Mouse (Mus musculus): Measurements from ENCODE around the gene Hspb8. TPM values are rescaled to one million over a fixed set of nuclear protein-coding genes. Genes with fewer than 3 reads are reported as not detected.

Gene Hspb8
- 5.7 and 6.6 TPM in 2 replicates for polyA plus RNA-seq (2015; fragmentation: Nextera tagmentation; extraction: Ambion mirVana)

DNA sequence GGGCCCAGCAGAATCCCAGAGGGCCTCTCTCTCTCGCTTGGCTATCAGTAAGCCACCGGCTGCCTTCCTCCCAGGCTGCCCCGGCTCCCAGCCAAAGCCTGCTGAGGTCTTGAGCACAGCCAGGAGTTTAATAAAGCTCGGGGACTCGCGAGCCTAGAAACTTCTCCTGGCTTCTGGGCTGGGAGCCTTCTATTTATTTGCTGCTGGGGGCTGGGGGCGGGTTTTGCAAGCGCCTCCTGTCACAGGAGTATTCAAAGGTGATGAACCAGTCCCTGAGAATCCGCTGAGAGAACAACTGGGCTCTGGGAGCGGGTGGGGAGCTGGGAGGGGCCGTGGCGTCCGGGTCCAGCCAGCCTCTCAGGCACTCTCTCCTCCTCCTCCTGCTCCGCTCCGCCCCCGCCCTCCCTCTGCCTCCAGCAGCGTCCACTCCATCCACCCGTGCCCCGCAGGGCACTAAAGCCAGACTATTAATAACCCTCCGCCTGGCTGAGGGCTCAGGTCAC, at the start of gene Hspb8:
Hspb8 (minus strand) TSS at position 166 of the 503 bp plus-strand sequence.
- Histone ChIP-seq H3K4me2 (replicated peaks; ENCODE audit: low read depth, low read length) (peak within 1 kb of the TSS; percentile 70), H3K9me3 (ENCODE audit: low read length) (no peaks in the 10 kb centered on the region), H3K27ac (ENCODE audit: low read length) (0 out of 2 replicates have a peak within 1 kb of the TSS, but pooled peaks have one; percentile 44), H3K27me3 (ENCODE audit: insufficient read depth, low read length) (peaks cover 3% of the 10 kb centered on the region; the same call in 1 of the 2 replicates), H3K4me3 (ENCODE audit: low read length) (peak within 1 kb of the TSS; percentile 45), H3K4me1 (ENCODE audit: insufficient read depth, low read length) (peaks cover 16% of the 10 kb centered on the region), H3K36me3 (ENCODE audit: insufficient read depth, low read length) (no peaks in the 10 kb centered on the region), H3K9ac (replicated peaks; ENCODE audit: low read length) (peak within 1 kb of the TSS; percentile 59)
- WGBS, result 0% methylated on average over 17 of the region's 20 CpGs
- peak; percentile 92 for ATAC-seq (ENCODE audit: low FRiP score, low TSS enrichment)

DNA sequence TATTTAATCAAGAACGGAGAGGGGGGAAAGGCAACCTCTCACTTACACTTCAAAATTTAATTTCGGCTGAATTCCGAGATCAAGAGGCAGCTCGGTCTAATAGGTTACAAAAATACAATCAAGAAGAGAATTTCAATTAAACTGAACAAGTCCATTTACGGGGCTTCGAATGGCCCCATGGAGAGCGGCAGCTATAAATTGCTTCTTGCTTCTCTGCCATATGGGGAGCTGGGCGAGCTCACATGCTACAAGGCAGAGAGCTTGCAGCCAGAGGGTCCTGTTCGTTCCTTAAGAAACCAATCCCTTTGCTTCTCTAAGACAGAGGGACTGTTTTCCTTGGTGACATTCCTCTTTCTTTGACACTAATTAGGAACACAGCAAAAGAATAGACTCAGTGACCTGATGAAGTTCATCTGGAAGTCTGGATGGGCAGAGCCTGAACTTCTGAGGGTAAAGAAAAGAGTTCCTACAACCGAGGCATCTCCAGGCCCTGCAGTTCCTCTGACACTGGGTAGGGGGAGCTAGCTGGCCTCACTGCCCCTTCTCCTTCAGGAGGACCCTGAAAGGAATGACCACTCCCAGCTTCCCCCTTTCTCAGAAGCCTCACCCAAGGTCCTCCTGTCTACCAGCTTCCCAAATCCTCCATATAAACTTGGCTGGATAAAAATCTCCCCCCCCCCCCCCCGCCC, 38.8 kb upstream of the Hspb8 start:
- Histone ChIP-seq H3K4me3 (ENCODE audit: low read length) (no peak overlapping the region), H3K27me3 (ENCODE audit: insufficient read depth, low read length) (no peaks in the 10 kb centered on the region), H3K27ac (ENCODE audit: low read length) (no peak overlapping the region), H3K36me3 (ENCODE audit: insufficient read depth, low read length) (no peaks in the 10 kb centered on the region), H3K4me2 (replicated peaks; ENCODE audit: low read depth, low read length) (no peak overlapping the region), H3K4me1 (ENCODE audit: insufficient read depth, low read length) (no peaks in the 10 kb centered on the region), H3K9me3 (ENCODE audit: low read length) (peaks cover 7% of the 10 kb centered on the region; the same call in 1 of the 2 replicates), H3K9ac (replicated peaks; ENCODE audit: low read length) (no peak overlapping the region)
- WGBS, result 41% methylated on average over 11 of the region's 11 CpGs
- ATAC-seq (ENCODE audit: low FRiP score, low TSS enrichment), result no peak

DNA sequence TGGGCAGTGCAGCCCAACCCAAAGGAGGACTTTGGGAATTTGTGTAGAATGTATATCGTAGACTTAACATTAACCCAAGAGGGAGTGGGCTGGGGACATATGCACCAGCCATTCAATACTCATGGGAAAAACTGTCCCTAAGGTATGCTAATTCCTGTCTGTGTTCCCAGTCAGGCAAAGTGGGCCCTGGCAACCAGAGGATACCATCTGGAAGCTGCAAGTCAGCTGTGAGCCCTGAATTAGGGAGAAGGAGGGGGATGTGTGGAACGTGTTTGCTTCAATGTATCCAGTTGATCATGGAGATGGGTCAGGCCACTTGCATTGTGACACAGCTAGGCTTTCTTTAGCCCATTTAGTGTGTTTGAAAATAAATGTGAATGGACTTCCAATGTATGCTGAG, 37.3 kb upstream of the Hspb8 start:
- Histone ChIP-seq H3K9ac (replicated peaks; ENCODE audit: low read length) (no peak overlapping the region), H3K36me3 (ENCODE audit: insufficient read depth, low read length) (no peaks in the 10 kb centered on the region), H3K4me3 (ENCODE audit: low read length) (no peak overlapping the region), H3K9me3 (ENCODE audit: low read length) (no peaks in the 10 kb centered on the region), H3K27ac (ENCODE audit: low read length) (no peak overlapping the region), H3K27me3 (ENCODE audit: insufficient read depth, low read length) (no peaks in the 10 kb centered on the region), H3K4me1 (ENCODE audit: insufficient read depth, low read length) (no peaks in the 10 kb centered on the region), H3K4me2 (replicated peaks; ENCODE audit: low read depth, low read length) (no peak overlapping the region)
- WGBS, result 88% methylated on average over 2 of the region's 2 CpGs
- ATAC-seq (ENCODE audit: low FRiP score, low TSS enrichment), result no peak

DNA sequence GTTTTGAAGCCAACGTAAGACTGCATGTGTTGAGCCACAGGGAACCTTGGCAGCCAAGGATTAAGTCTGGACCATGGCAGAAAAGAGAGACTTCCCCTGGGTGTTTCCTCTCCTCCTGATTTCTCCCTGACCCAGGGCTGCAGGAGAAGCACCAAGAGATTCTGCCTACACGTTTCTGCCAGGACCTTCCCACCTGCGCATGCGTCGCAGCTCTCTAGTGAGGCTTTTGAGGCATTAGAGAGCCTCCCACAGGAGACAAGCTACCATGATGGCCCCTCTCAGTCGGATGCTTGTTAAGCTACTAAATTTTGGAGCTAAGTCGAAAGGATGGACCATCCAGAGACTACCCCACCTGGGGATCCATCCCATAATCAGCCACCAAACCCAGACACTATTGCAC, 35.1 kb upstream of the Hspb8 start:
- Histone ChIP-seq H3K36me3 (ENCODE audit: insufficient read depth, low read length) (no peaks in the 10 kb centered on the region), H3K27ac (ENCODE audit: low read length) (no peak overlapping the region), H3K4me2 (replicated peaks; ENCODE audit: low read depth, low read length) (no peak overlapping the region), H3K9ac (replicated peaks; ENCODE audit: low read length) (no peak overlapping the region), H3K4me3 (ENCODE audit: low read length) (no peak overlapping the region), H3K9me3 (ENCODE audit: low read length) (no peaks in the 10 kb centered on the region), H3K4me1 (ENCODE audit: insufficient read depth, low read length) (peaks cover 4% of the 10 kb centered on the region), H3K27me3 (ENCODE audit: insufficient read depth, low read length) (no peaks in the 10 kb centered on the region)
- ATAC-seq (ENCODE audit: low FRiP score, low TSS enrichment), result no peak
- WGBS, result 82% methylated on average over 7 of the region's 7 CpGs

DNA sequence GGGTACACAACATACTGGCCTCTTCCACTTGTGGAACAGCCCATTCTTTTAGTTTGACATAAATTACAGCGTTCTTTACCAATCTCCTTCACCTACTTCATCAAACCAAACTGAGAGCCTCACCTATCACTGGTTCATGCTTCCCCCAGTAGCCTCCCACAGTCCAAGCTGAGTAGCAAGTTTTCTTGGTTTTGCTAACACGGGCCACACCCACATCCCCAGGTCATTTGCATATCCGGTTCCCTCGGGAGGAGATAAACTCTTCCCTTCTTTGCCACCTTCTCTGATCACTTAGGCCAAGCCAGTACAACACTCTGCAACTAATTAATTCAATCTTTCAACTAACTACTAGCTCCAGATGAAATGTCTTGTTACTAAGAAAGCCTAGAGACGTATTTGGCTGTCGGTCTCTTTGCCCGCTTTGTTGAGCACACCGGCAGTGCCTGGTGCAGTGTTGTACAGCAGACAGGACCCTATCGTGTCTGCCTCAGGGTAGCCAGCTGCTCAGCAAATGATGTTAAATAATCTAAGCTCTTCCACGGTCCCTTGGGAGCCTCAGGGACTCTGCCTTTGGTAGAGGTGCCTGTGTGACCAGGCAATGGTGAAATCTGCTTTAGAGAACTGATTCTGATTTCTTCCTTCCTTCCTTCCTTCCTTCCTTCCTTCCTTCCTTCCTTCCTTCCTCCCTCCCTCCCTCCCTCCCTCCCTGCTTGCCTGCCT, 34.3 kb upstream of the Hspb8 start:
- Histone ChIP-seq H3K9ac (replicated peaks; ENCODE audit: low read length) (no peak overlapping the region), H3K27me3 (ENCODE audit: insufficient read depth, low read length) (no peaks in the 10 kb centered on the region), H3K4me1 (ENCODE audit: insufficient read depth, low read length) (peaks cover 4% of the 10 kb centered on the region), H3K4me3 (ENCODE audit: low read length) (peak overlapping the region; percentile 32), H3K27ac (ENCODE audit: low read length) (no peak overlapping the region), H3K36me3 (ENCODE audit: insufficient read depth, low read length) (no peaks in the 10 kb centered on the region), H3K9me3 (ENCODE audit: low read length) (no peaks in the 10 kb centered on the region), H3K4me2 (replicated peaks; ENCODE audit: low read depth, low read length) (peak overlapping the region; percentile 36; the same call in 1 of the 2 replicates)
- 37% methylated on average over 10 of the region's 10 CpGs for WGBS
- no peak for ATAC-seq (ENCODE audit: low FRiP score, low TSS enrichment)

DNA sequence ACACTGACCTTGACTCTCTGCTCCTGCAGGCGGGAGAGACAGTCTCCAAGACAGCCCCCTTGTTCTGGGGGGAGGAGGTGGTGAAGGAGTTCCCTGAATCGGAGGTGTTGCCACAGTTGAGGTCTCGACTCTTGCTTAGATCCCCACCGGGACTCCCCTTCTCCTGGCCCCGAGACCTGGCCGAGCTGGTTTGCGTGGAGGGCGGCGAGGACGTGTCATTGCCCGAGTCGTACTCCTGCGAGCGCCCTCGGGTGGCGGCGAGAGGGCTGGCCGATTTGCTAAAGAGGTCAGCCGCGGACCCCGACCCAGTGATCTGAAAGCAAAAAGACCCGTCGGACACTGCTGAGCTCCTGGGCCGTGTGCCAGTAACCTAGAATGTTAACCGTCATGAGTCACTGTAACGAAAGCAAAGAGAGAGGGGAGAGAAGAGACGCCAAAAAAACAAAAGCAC, 30.8 kb upstream of the Hspb8 start:
- H3K9ac ChIP-seq (replicated peaks; ENCODE audit: low read length), result peak overlapping the region; percentile 58
- 3% methylated on average over 27 of the region's 27 CpGs for WGBS
- peak overlapping the region; percentile 41 for H3K4me3 ChIP-seq (ENCODE audit: low read length)
- peak overlapping the region; percentile 57 for H3K4me2 ChIP-seq (replicated peaks; ENCODE audit: low read depth, low read length)
- ATAC-seq (ENCODE audit: low FRiP score, low TSS enrichment), result 0 out of 2 replicates have a peak, but pooled peaks have one; percentile 83
- H3K9me3 ChIP-seq (ENCODE audit: low read length), result no peaks in the 10 kb centered on the region
- no peaks in the 10 kb centered on the region for H3K27me3 ChIP-seq (ENCODE audit: insufficient read depth, low read length)
- no peaks in the 10 kb centered on the region for H3K36me3 ChIP-seq (ENCODE audit: insufficient read depth, low read length)
- 0 out of 2 replicates have a peak overlapping the region, but pooled peaks have one; percentile 18 for H3K27ac ChIP-seq (ENCODE audit: low read length)
- H3K4me1 ChIP-seq (ENCODE audit: insufficient read depth, low read length), result peaks cover 4% of the 10 kb centered on the region

DNA sequence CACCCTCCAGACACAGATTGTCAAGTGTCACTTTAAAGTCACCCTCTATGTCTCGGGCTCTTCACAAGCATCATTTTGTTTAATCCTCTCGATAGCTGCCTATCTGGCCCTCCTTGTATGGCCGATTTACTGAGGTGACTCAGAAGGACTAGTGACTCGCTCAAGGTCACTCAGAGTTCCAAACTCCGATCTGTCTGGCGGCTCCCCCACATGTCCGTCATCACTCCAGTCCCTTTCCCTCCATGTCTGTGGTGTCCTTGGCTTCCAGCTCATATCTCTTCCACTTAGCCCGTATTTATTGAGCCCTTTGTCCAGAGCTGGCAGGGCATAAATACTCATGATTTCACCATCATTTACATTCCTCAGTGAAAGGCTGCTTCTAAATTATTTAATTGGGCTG, 28.2 kb upstream of the Hspb8 start:
- Histone ChIP-seq H3K4me1 (ENCODE audit: insufficient read depth, low read length) (peaks cover 9% of the 10 kb centered on the region), H3K9ac (replicated peaks; ENCODE audit: low read length) (no peak overlapping the region), H3K36me3 (ENCODE audit: insufficient read depth, low read length) (no peaks in the 10 kb centered on the region), H3K27me3 (ENCODE audit: insufficient read depth, low read length) (no peaks in the 10 kb centered on the region), H3K9me3 (ENCODE audit: low read length) (no peaks in the 10 kb centered on the region), H3K4me2 (replicated peaks; ENCODE audit: low read depth, low read length) (no peak overlapping the region), H3K4me3 (ENCODE audit: low read length) (no peak overlapping the region), H3K27ac (ENCODE audit: low read length) (no peak overlapping the region)
- WGBS, result 73% methylated on average over 8 of the region's 8 CpGs
- no peak for ATAC-seq (ENCODE audit: low FRiP score, low TSS enrichment)

DNA sequence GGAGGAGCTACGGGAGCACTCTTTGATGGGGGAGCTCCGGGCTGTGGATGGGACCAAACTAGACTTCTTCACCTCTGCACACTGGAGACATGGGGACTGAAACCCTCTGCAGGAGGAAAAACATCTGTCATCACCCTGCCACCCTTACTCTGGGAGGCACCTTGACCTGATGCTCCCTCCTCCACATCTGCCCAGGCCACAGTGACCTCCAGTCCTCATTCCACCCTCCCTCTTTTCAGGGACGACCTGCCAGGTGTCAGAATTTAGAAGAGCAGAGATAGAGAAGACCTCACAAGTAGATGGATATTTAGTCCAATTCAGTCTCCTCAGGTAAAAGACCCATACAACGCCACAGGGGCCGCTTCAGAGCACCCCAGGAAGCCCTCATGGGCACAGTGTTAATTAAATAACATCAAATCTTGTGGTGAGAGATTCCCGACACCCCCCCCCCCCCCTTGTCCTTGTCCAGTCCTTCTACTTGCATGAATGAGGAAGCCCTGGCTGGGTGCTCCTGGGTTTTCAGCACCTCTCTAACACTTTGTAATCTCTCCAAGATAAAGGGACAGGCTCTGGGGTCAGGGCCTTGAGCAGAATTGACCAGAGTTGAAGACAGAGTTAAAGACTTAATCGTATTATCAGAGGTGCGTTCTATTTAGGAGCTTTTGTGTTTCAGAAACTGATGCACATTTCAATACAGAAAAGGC, 27.0 kb upstream of the Hspb8 start:
- no peak overlapping the region for H3K4me3 ChIP-seq (ENCODE audit: low read length)
- ATAC-seq (ENCODE audit: low FRiP score, low TSS enrichment), result no peak
- no peaks in the 10 kb centered on the region for H3K27me3 ChIP-seq (ENCODE audit: insufficient read depth, low read length)
- no peak overlapping the region for H3K9ac ChIP-seq (replicated peaks; ENCODE audit: low read length)
- no peak overlapping the region for H3K27ac ChIP-seq (ENCODE audit: low read length)
- H3K36me3 ChIP-seq (ENCODE audit: insufficient read depth, low read length), result no peaks in the 10 kb centered on the region
- H3K4me2 ChIP-seq (replicated peaks; ENCODE audit: low read depth, low read length), result no peak overlapping the region
- peaks cover 9% of the 10 kb centered on the region for H3K4me1 ChIP-seq (ENCODE audit: insufficient read depth, low read length)
- no peaks in the 10 kb centered on the region for H3K9me3 ChIP-seq (ENCODE audit: low read length)
- WGBS, result 50% methylated on average over 8 of the region's 8 CpGs

DNA sequence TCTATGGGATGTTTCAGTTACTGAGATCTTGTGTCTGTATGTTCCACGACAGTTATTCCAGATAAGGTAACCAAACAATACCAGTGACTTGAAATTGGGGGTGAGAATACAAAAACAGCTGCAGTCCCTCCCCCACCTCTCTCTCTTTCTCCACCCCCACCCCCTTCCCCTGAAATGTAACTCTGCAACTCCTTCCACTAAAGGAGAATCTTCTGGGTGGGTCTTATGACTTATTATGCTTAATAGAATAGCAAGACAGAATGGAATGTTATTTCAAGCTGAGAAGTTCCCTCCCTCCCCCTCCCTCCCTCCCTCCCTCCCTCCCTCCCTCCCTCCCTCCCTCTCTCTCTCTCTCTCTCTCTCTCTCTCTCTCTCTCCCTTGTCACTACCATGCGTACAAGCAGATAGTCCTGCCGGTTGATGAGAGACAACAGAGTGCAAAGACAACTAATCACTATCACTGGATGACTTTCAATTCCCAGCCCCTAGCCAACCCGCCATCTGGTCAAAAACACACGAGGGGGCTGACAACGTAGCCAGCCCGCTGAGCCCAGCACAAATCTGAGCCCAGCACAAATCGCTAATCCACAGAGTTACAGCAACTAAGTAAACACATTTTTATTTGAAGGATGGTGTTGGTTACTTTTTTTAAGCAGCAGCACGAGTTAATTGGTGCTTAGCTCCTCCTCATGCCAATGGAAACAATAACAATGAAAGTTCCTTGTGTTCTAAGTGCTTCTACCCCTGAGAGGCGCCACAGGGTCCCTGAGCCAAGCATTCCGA, 25.9 kb upstream of the Hspb8 start:
- H3K4me1 ChIP-seq (ENCODE audit: insufficient read depth, low read length), result peaks cover 9% of the 10 kb centered on the region
- H3K27ac ChIP-seq (ENCODE audit: low read length), result peak overlapping the region; percentile 55; the same call in 1 of the 2 replicates
- H3K4me3 ChIP-seq (ENCODE audit: low read length), result peak overlapping the region; percentile 20; the same call in 1 of the 2 replicates
- H3K36me3 ChIP-seq (ENCODE audit: insufficient read depth, low read length), result no peaks in the 10 kb centered on the region
- peak overlapping the region; percentile 45 for H3K4me2 ChIP-seq (replicated peaks; ENCODE audit: low read depth, low read length)
- no peak overlapping the region for H3K9ac ChIP-seq (replicated peaks; ENCODE audit: low read length)
- H3K27me3 ChIP-seq (ENCODE audit: insufficient read depth, low read length), result peaks cover 4% of the 10 kb centered on the region; the same call in 1 of the 2 replicates
- no peaks in the 10 kb centered on the region for H3K9me3 ChIP-seq (ENCODE audit: low read length)
- ATAC-seq (ENCODE audit: low FRiP score, low TSS enrichment), result peak; percentile 36; the same call in 1 of the 2 replicates
- WGBS, result 6% methylated on average over 10 of the region's 11 CpGs

Measured in kidney, embryonic 16.5 days (tissue).